Mouse (Mus musculus) forebrain, embryonic 12.5 days (tissue): ENCODE measurements around the gene Tmem178. TPM values are rescaled to one million over a fixed set of nuclear protein-coding genes. Genes with fewer than 3 reads are reported as not detected.
A peak's percentile ranks its signal among the peaks of the same experiment; 100 is the strongest.

Experiments
- ATAC-seq: fragments of 200-750 bp; cut with Nextera tagmentation; 2 replicates; pipeline ENCODE4 v1.8.0; 2017; ENCODE audit warnings: moderate TSS enrichment; ENCODE audit not compliant: low FRiP score
- H3K27ac ChIP-seq: fragments of 300-500 bp; sonication (generic); 2 replicates; pipeline ENCODE4 v1.5.1; 2016; ENCODE audit warnings: mild to moderate bottlenecking
- H3K27me3 ChIP-seq: fragments of 300-500 bp; sonication (generic); 2 replicates; pipeline ENCODE4 v1.6.1; 2016; ENCODE audit warnings: mild to moderate bottlenecking
- H3K36me3 ChIP-seq: fragments of 300-500 bp; sonication (generic); replicated peaks from 2 replicates; pipeline ENCODE4 v1.6.1; 2016; ENCODE audit warnings: mild to moderate bottlenecking
- H3K4me1 ChIP-seq: fragments of 300-500 bp; sonication (generic); 2 replicates; pipeline ENCODE4 v1.6.1; 2016
- H3K4me2 ChIP-seq: fragments of 300-500 bp; sonication (generic); 2 replicates; pipeline ENCODE4 v1.6.1; 2016; ENCODE audit warnings: mild to moderate bottlenecking, moderate library complexity
- H3K4me3 ChIP-seq: fragments of 300-500 bp; sonication (generic); replicated peaks from 2 replicates; pipeline ENCODE4 v1.5.1; 2016; ENCODE audit warnings: mild to moderate bottlenecking
- H3K9ac ChIP-seq: fragments of 300-500 bp; sonication (generic); 2 replicates; pipeline ENCODE4 v1.6.1; 2016; ENCODE audit warnings: mild to moderate bottlenecking
- H3K9me3 ChIP-seq: fragments of 300-500 bp; sonication (generic); 2 replicates; pipeline ENCODE4 v1.6.1; 2016
- WGBS: fragments of 180-500 bp; shearing (Covaris S2); methylation state at CpG from one replicate; pipeline ENCODE4 v1.1.7; 2016; 5-methylcytosine and 5-hydroxymethylcytosine counted together
- polyA plus RNA-seq: library from polyadenylated mRNA; unstranded; fragments of >200 nt; fragmentation: Nextera tagmentation; extraction: Ambion mirVana; gene quantifications from 2 replicates; pipeline ENCODE4 v1.2.1, GENCODE M21; 2016

The Tmem178 gene
- polyA plus RNA-seq, 1 experiment from 2014 or later = 24.1 TPM

- H3K9me3 ChIP-seq = no peaks in the 10 kb centered on the region
- H3K4me3 ChIP-seq = peak overlapping the region; percentile 37; the same call in 1 of the 2 replicates
- no peak for ATAC-seq
- WGBS = 85% methylated on average over 12 of the region's 12 CpGs
- no peaks in the 10 kb centered on the region for H3K36me3 ChIP-seq
- H3K4me2 ChIP-seq = peak overlapping the region; percentile 49
- peaks cover 29% of the 10 kb centered on the region for H3K4me1 ChIP-seq
- no peak overlapping the region for H3K9ac ChIP-seq
- H3K27me3 ChIP-seq = peaks cover 19% of the 10 kb centered on the region
- H3K27ac ChIP-seq = no peak overlapping the region
Measured at GRCm38 (mm10) chr17:80947075-80947960, 2.9 kb downstream of the Tmem178 start.

DNA sequence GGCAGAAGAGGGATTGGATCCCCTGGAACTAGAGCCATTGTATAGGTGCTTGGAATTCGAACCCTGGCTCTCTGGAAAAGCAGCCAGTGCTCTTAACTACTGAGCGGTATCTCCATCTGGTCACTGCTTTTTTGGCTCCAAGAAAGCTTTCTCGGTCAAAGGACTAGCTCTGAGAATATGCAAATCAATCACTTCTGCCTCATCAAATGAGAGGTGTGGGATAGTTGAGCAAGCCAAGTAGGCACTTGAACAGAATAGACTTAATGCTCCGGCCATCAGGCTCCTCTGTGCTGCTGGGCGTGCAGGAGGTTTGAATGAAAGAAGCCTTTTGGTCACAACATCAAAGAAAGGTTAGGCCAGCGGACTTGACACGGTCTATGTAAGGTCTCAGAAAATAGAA, 5.0 kb downstream of the Tmem178 start:
- Histone ChIP-seq H3K27ac (no peak overlapping the region), H3K9me3 (no peaks in the 10 kb centered on the region), H3K9ac (no peak overlapping the region), H3K27me3 (peaks cover 7% of the 10 kb centered on the region; the same call in 1 of the 2 replicates), H3K4me1 (peaks cover 33% of the 10 kb centered on the region), H3K4me3 (no peak overlapping the region), H3K4me2 (no peak overlapping the region), H3K36me3 (no peaks in the 10 kb centered on the region)
- ATAC-seq = no peak
- 75% methylated on average over 7 of the region's 7 CpGs for WGBS

- Histone ChIP-seq H3K36me3 (no peaks in the 10 kb centered on the region), H3K27me3 (peaks cover 7% of the 10 kb centered on the region; the same call in 1 of the 2 replicates), H3K4me1 (peaks cover 33% of the 10 kb centered on the region), H3K9me3 (no peaks in the 10 kb centered on the region), H3K4me2 (no peak overlapping the region), H3K27ac (no peak overlapping the region), H3K4me3 (no peak overlapping the region), H3K9ac (no peak overlapping the region)
- ATAC-seq = no peak
- WGBS = 90% methylated on average over 10 of the region's 10 CpGs
Measured at GRCm38 (mm10) chr17:80949895-80950294, 5.5 kb downstream of the Tmem178 start.

GRCm38 (mm10) chr17:80952305-80952704, 7.9 kb downstream of the Tmem178 start:
- peaks cover 36% of the 10 kb centered on the region for H3K4me1 ChIP-seq
- H3K27ac ChIP-seq = peak overlapping the region; percentile 32; the same call in 1 of the 2 replicates
- no peak overlapping the region for H3K4me2 ChIP-seq
- H3K36me3 ChIP-seq = no peaks in the 10 kb centered on the region
- peak; percentile 71 for ATAC-seq
- H3K9ac ChIP-seq = no peak overlapping the region
- WGBS = 48% methylated on average over 7 of the region's 7 CpGs
- H3K4me3 ChIP-seq = no peak overlapping the region
- H3K27me3 ChIP-seq = no peaks in the 10 kb centered on the region
- no peaks in the 10 kb centered on the region for H3K9me3 ChIP-seq

- no peak for ATAC-seq
- no peaks in the 10 kb centered on the region for H3K36me3 ChIP-seq
- H3K27me3 ChIP-seq = no peaks in the 10 kb centered on the region
- peaks cover 36% of the 10 kb centered on the region for H3K4me1 ChIP-seq
- H3K9me3 ChIP-seq = no peaks in the 10 kb centered on the region
- no peak overlapping the region for H3K4me3 ChIP-seq
- H3K9ac ChIP-seq = no peak overlapping the region
- H3K27ac ChIP-seq = 0 out of 2 replicates have a peak overlapping the region, but pooled peaks have one; percentile 59
- H3K4me2 ChIP-seq = no peak overlapping the region
- WGBS = 35% methylated on average over 7 of the region's 7 CpGs
Measured at GRCm38 (mm10) chr17:80955415-80955814, 11.0 kb downstream of the Tmem178 start.

DNA sequence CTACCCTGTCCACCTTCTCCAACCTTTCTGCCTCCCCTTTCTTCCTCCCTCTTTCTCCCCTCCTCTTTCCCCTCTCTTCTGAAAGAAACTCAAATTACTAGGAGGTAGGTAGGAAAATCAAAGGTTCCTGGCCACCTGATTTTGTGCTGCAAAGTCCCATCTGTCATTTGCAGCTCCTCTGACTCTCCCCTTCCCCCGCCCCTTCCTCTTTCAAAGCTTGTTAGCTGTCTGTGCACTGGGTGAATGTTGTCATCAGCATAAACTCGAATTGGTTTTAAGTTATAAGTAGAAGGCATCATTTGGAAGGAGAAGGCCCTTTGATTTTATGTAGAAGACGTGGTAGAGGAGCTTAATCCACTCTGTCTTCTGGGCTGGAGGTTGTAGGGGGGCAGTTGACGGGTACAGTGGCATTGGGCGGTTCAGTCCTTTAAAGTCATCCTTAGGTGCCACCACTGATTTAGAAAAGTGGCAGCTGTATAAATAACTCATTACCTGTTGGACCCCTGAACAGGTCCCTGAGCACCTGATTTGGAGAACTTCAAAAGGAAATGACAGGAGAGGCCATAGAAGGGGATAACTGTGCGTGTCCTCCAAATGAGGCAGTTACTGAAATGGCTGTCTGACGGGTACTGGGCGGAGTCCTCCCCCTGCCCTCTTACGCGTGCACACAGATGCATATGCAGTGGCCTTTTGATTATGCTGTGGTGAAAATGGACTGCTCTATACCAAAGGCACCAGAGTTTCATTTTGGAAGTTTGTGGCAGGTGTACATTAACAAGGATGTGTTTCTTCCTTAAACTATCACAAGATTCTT, 11.8 kb downstream of the Tmem178 start:
- Histone ChIP-seq H3K4me1 (peaks cover 36% of the 10 kb centered on the region), H3K4me2 (no peak overlapping the region), H3K4me3 (no peak overlapping the region), H3K9me3 (no peaks in the 10 kb centered on the region), H3K9ac (no peak overlapping the region), H3K36me3 (no peaks in the 10 kb centered on the region), H3K27ac (0 out of 2 replicates have a peak overlapping the region, but pooled peaks have one; percentile 59), H3K27me3 (no peaks in the 10 kb centered on the region)
- WGBS = 79% methylated on average over 10 of the region's 10 CpGs
- ATAC-seq = no peak

GRCm38 (mm10) chr17:80958332-80958731, 13.9 kb downstream of the Tmem178 start:
- 89% methylated on average over 6 of the region's 6 CpGs for WGBS
- H3K27me3 ChIP-seq = no peaks in the 10 kb centered on the region
- H3K9me3 ChIP-seq = no peaks in the 10 kb centered on the region
- H3K9ac ChIP-seq = no peak overlapping the region
- ATAC-seq = no peak
- peaks cover 22% of the 10 kb centered on the region for H3K4me1 ChIP-seq
- H3K4me3 ChIP-seq = no peak overlapping the region
- no peaks in the 10 kb centered on the region for H3K36me3 ChIP-seq
- H3K4me2 ChIP-seq = no peak overlapping the region
- H3K27ac ChIP-seq = no peak overlapping the region

DNA sequence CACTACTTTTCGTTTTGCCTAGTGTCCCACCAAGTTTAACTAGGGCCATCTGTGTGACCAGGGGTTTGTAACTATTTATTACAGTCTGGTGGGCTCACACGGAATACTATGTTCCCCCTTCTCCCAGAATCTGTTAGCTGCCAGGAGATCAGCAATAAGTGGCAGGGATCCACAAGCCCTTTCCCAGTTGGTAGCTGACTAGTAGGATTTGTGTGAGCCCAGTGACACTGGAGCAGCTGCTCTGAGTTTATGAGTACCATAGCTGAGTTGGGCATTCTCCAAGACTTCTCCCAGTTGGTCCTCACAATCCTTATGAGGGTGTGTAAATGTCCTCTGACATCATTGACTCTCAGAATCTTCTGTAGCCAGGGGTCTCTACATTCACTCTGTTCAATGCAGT, 15.4 kb downstream of the Tmem178 start:
- Histone ChIP-seq H3K4me2 (no peak overlapping the region), H3K9ac (no peak overlapping the region), H3K4me3 (no peak overlapping the region), H3K4me1 (peaks cover 20% of the 10 kb centered on the region), H3K27me3 (no peaks in the 10 kb centered on the region), H3K27ac (no peak overlapping the region), H3K9me3 (no peaks in the 10 kb centered on the region), H3K36me3 (no peaks in the 10 kb centered on the region)
- whole genome bisulfite sequencing = 69% methylated on average over 2 of the region's 2 CpGs
- ATAC-seq = no peak

DNA sequence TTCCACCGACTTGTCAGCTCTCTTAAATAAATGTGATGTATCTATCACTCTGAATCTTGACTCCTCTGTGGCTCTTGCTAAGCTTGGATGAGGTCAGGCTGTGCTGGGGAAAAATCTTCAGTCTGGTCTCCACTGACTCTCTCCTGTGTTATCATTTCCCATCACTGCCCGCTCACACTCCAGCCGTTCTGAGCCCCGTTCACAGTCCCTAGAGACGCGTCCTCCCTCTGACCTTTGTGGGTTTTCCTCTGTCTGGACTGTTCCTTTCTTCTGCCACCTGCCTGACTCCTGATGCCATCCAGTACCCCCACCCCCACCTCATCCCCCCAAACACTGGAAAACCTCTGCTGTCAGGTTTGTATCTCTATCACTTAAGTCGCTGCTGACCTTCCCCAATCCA, 23.0 kb downstream of the Tmem178 start:
- no peak for ATAC-seq
- H3K27ac ChIP-seq = no peak overlapping the region
- 60% methylated on average over 7 of the region's 7 CpGs for WGBS

GRCm38 (mm10) chr17:80969643-80970619, 25.5 kb downstream of the Tmem178 start:
- peak; percentile 91 for ATAC-seq
- Histone ChIP-seq H3K9ac (no peak overlapping the region), H3K4me3 (no peak overlapping the region), H3K9me3 (no peaks in the 10 kb centered on the region), H3K4me1 (peaks cover 33% of the 10 kb centered on the region), H3K27me3 (no peaks in the 10 kb centered on the region), H3K27ac (peak overlapping the region; percentile 74), H3K36me3 (peaks cover 5% of the 10 kb centered on the region; the same call in 1 of the 2 replicates), H3K4me2 (peak overlapping the region; percentile 15)
- WGBS = 44% methylated on average over 18 of the region's 18 CpGs

More for the DNA sequence above, 23.0 kb downstream of the Tmem178 start:
- H3K9me3 ChIP-seq = no peaks in the 10 kb centered on the region
- no peaks in the 10 kb centered on the region for H3K36me3 ChIP-seq
- H3K9ac ChIP-seq = no peak overlapping the region
- peaks cover 37% of the 10 kb centered on the region for H3K4me1 ChIP-seq
- H3K27me3 ChIP-seq = no peaks in the 10 kb centered on the region
- no peak overlapping the region for H3K4me2 ChIP-seq
- H3K4me3 ChIP-seq = no peak overlapping the region

DNA sequence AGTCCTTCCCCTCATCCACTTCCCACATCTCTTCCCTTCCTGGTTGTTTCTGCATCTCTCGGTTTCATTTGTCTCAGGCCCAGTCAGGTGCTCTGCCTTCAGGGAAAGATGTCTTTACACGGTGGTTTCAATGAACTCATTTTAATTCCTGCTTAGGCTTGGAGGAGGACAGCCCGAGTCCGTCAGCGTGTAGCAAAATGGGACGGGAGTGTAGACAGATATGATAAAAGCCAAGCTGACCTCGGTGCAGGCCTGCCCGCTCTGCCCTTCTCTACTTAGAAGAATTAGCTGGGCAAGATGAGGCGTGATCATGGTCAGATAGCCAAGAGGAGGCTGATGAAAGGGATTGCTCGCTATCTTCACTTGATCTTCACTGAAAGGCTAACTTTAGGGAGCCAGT, 26.3 kb downstream of the Tmem178 start:
- H3K27me3 ChIP-seq = no peaks in the 10 kb centered on the region
- H3K4me3 ChIP-seq = no peak overlapping the region
- H3K9me3 ChIP-seq = no peaks in the 10 kb centered on the region
- H3K4me1 ChIP-seq = peaks cover 33% of the 10 kb centered on the region
- 0 out of 2 replicates have a peak overlapping the region, but pooled peaks have one; percentile 15 for H3K4me2 ChIP-seq
- H3K9ac ChIP-seq = no peak overlapping the region
- 72% methylated on average over 10 of the region's 10 CpGs for WGBS
- no peak for ATAC-seq
- H3K27ac ChIP-seq = peak overlapping the region; percentile 74
- peaks cover 5% of the 10 kb centered on the region; the same call in 1 of the 2 replicates for H3K36me3 ChIP-seq
